24 mouse cellular contexts compared by ENCODE assay signal in the genomic region with DNA sequence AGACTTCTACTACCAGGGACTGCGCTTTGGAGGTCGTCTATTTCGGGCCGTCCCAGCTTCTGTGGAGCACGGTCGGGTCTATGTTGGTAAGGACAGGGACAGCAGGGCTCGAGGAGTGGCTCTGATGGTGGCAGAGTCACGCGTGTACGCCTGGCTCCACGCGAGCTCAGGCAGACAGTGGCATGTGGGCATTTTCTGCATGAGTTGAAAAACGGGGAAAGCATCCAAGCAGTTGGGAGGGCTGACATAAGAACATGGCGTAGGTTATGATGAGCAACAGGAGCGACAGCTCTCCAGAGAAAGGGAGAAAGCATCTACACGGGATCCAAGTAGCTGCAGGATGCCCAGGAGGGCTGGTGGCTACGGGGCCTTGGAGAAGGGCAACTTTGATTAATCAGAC. TPM values are rescaled to one million over a fixed set of nuclear protein-coding genes. Genes with fewer than 3 reads are reported as not detected.
DNase-seq lines count a peak whose midpoint lies in the region; ATAC-seq lines count a peak whose summit lies in the region.
"Had no signal": no experiment of that assay in that cellular context is flagged by ENCODE, and none has a peak within 500 bp of the region (broad histone marks: within the 10 kb centered on the region; RNA-seq: fewer than 3 reads in every experiment).

No protein-coding gene starts in this region.

- H3K9me3 ChIP-seq in liver, embryonic 13.5 days (replicated peaks): no peaks in the 10 kb centered on the region
- H3K9me3 ChIP-seq: embryonic facial prominence, embryonic 12.5 days; forebrain, embryonic 15.5 days; stomach, embryonic 15.5 days had no signal

- DNase-seq in frontal cortex, postnatal 10 days (ENCODE audit: low spot score in 2 of 2): no peak
- no peak for DNase-seq in liver, embryonic 13.5 days
- DNase-seq in liver: no peak
- DNase-seq in cerebellum, adult 18-20 months: peak; percentile 82 to 83
- DNase-seq in cerebellum, postnatal 36 days: peak; percentile 78 to 84
- no peak for DNase-seq in natural killer cell, adult 2 months (ENCODE audit: low spot score in 2 of 2)
- DNase-seq: gastrocnemius, postnatal 10 days; heart, adult 2 months; kidney, adult 9 months; lung, adult 2 months; lung, postnatal 36 days; midbrain, embryonic 14.5 days had no signal

- peak overlapping the region; percentile 13; the same call in 1 of the 2 replicates for H3K27ac ChIP-seq in liver, embryonic 13.5 days
- H3K27ac ChIP-seq: embryonic facial prominence, embryonic 12.5 days; forebrain, embryonic 15.5 days; heart, adult 2 months; stomach, embryonic 15.5 days had no signal

- 90% methylated on average over 17 of the region's 17 CpGs for WGBS in liver, embryonic 13.5 days (ENCODE audit: insufficient replicate concordance)

- ATAC-seq in frontal cortex, adult (ENCODE audit: low TSS enrichment): peak; percentile 10; the same call in 1 of the 2 replicates
- no peak for ATAC-seq in liver, embryonic 13.5 days (ENCODE audit: low read depth)
- no peak for ATAC-seq in megakaryocyte progenitor cell, adult 5-6 weeks (replicated peaks; ENCODE audit: poor library complexity)
- ATAC-seq: forebrain, embryonic 15.5 days had no signal

- H3K27me3 ChIP-seq in liver, embryonic 13.5 days: no peaks in the 10 kb centered on the region
- H3K27me3 ChIP-seq: embryonic facial prominence, embryonic 12.5 days; forebrain, embryonic 15.5 days; stomach, embryonic 15.5 days had no signal

- 0 out of 2 replicates have a peak overlapping the region, but pooled peaks have one; percentile 59 for H3K4me2 ChIP-seq in liver, embryonic 13.5 days
- H3K4me2 ChIP-seq: embryonic facial prominence, embryonic 12.5 days; forebrain, embryonic 15.5 days; stomach, embryonic 15.5 days had no signal

- no peak overlapping the region for H3K4me3 ChIP-seq in liver, embryonic 13.5 days (replicated peaks)
- H3K4me3 ChIP-seq: embryonic facial prominence, embryonic 12.5 days; forebrain, embryonic 15.5 days; heart, adult 2 months; stomach, embryonic 15.5 days had no signal

- no peak overlapping the region for H3K9ac ChIP-seq in liver, embryonic 13.5 days
- H3K9ac ChIP-seq: embryonic facial prominence, embryonic 12.5 days; forebrain, embryonic 15.5 days; stomach, embryonic 15.5 days had no signal

- peaks cover 68% of the 10 kb centered on the region for H3K4me1 ChIP-seq in liver, embryonic 13.5 days (replicated peaks)

- H3K36me3 ChIP-seq in liver, embryonic 13.5 days: peaks cover 62% of the 10 kb centered on the region

RNA-seq across cellular contexts. Expression of a gene that starts 1.9 kb away (rescaled TPM):
- polyA plus RNA-seq in liver, embryonic 13.5 days (2015; fragmentation: Nextera tagmentation; extraction: Ambion mirVana): 37.8 and 39.3 TPM in 2 replicates
- 20.2 and 31.3 TPM in 2 replicates for total RNA-seq in megakaryocyte progenitor cell, adult 5-6 weeks (2015)
- 25.6 and 26.8 TPM in 2 replicates for total RNA-seq in megakaryocyte progenitor cell, adult 5-6 weeks (2017)

RNA-seq across cellular contexts. Expression of a gene that starts 16.9 kb away (rescaled TPM):
- polyA plus RNA-seq in liver, embryonic 13.5 days (2015; fragmentation: Nextera tagmentation; extraction: Ambion mirVana): not detected in 2 replicates
- not detected in 2 replicates for total RNA-seq in megakaryocyte progenitor cell, adult 5-6 weeks (2015)
- not detected in 2 replicates for total RNA-seq in megakaryocyte progenitor cell, adult 5-6 weeks (2017)
- polyA plus RNA-seq: embryonic facial prominence, embryonic 12.5 days; forebrain, embryonic 15.5 days; heart, adult 2 months; heart, postnatal 0 days; hindbrain, embryonic 11.5 days; large intestine, adult 2 months; limb, embryonic 11.5 days; lung, adult 2 months; midbrain, embryonic 14.5 days; neural tube, embryonic 11.5 days; spleen, adult 2 months; stomach, embryonic 15.5 days; thymus, postnatal 0 days had no signal

RNA-seq across cellular contexts. Expression of a gene that starts 21.8 kb away (rescaled TPM):
- polyA plus RNA-seq in liver, embryonic 13.5 days (2015; fragmentation: Nextera tagmentation; extraction: Ambion mirVana): 17.4 and 17.5 TPM in 2 replicates
- total RNA-seq in megakaryocyte progenitor cell, adult 5-6 weeks (2015): 55.8 and 70.2 TPM in 2 replicates
- total RNA-seq in megakaryocyte progenitor cell, adult 5-6 weeks (2017): 35.7 and 50.4 TPM in 2 replicates

RNA-seq across cellular contexts. Expression of a gene that starts 22.0 kb away (rescaled TPM):
- polyA plus RNA-seq in liver, embryonic 13.5 days (2015; fragmentation: Nextera tagmentation; extraction: Ambion mirVana): 0.22 and 0.41 TPM in 2 replicates
- total RNA-seq in megakaryocyte progenitor cell, adult 5-6 weeks (2015): 0.12 and 1.5 TPM in 2 replicates
- 0.03 and 0.12 TPM in 2 replicates for total RNA-seq in megakaryocyte progenitor cell, adult 5-6 weeks (2017)

RNA-seq across cellular contexts. Expression of a gene that starts 25.8 kb away (rescaled TPM):
- polyA plus RNA-seq in liver, embryonic 13.5 days (2015; fragmentation: Nextera tagmentation; extraction: Ambion mirVana): 8.4 and 9.0 TPM in 2 replicates
- total RNA-seq in megakaryocyte progenitor cell, adult 5-6 weeks (2015): 54.7 and 67.2 TPM in 2 replicates
- total RNA-seq in megakaryocyte progenitor cell, adult 5-6 weeks (2017): 9.7 and 13.6 TPM in 2 replicates

Comparison
In these comparisons a context has a peak if more than half of its experiments do, and no peak if none do; other contexts are left out.
1. DNase-seq: peak in cerebellum, adult 18-20 months (2 of 2) and cerebellum, postnatal 36 days (2 of 2); none in frontal cortex, postnatal 10 days (0 of 2), liver, embryonic 13.5 days (single experiment), liver (single experiment) and natural killer cell, adult 2 months (0 of 2).